Mouse (Mus musculus): Measurements from ENCODE around the gene Yes1. TPM values are rescaled to one million over a fixed set of nuclear protein-coding genes. Genes with fewer than 3 reads are reported as not detected.

Gene Yes1
- polyA plus RNA-seq, 1 experiment from 2014 or later: 37.2 TPM

DNA sequence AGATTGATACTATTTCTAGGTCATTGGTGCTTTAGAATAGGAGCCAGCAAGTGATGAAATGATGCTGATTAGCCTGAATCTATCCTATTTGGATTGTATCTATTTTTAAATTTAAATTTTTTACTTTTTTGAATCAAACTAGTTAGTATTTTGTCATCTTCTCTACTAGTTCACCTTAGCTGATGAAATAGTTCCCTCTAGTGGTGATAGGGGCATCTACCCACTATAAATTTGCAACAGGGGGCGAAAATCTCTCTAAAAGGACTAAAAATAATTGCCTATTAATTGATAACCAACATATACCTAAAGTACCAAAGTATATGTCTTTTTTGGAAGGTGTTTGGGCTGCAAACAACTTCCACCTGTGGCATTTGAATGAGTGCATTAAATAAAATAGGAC, 46.4 kb downstream of the Yes1 start:
- Histone ChIP-seq H3K36me3 (ENCODE audit: control insufficient read depth, insufficient read depth, low read length) (peaks cover 47% of the 10 kb centered on the region), H3K27me3 (replicated peaks; ENCODE audit: control insufficient read depth, insufficient read depth, low read length) (no peaks in the 10 kb centered on the region), H3K4me3 (ENCODE audit: low read depth, low read length) (no peak overlapping the region), H3K9ac (ENCODE audit: low read length) (no peak overlapping the region), H3K27ac (ENCODE audit: low read depth) (no peak overlapping the region), H3K4me1 (replicated peaks; ENCODE audit: control insufficient read depth, insufficient read depth, low read length) (no peaks in the 10 kb centered on the region), H3K4me2 (ENCODE audit: low read length) (no peak overlapping the region), H3K9me3 (ENCODE audit: control insufficient read depth, low read length) (no peaks in the 10 kb centered on the region)
- WGBS: 52% methylated on average over 1 of the region's 1 CpGs
- DNase-seq (ENCODE audit: low spot score) (no peak), ATAC-seq (replicated peaks; ENCODE audit: low FRiP score, low TSS enrichment, low read depth) (no peak)

GRCm38 (mm10) chr5:32682475-32682874, 71.5 kb downstream of the Yes1 start:
- 53% methylated on average over 2 of the region's 2 CpGs for WGBS
- H3K9me3 ChIP-seq (ENCODE audit: control insufficient read depth, low read length): no peaks in the 10 kb centered on the region
- no peak overlapping the region for H3K9ac ChIP-seq (ENCODE audit: low read length)
- H3K36me3 ChIP-seq (ENCODE audit: control insufficient read depth, insufficient read depth, low read length): peaks cover 23% of the 10 kb centered on the region
- H3K4me2 ChIP-seq (ENCODE audit: low read length): no peak overlapping the region
- H3K27ac ChIP-seq (ENCODE audit: low read depth): no peak overlapping the region
- H3K4me1 ChIP-seq (replicated peaks; ENCODE audit: control insufficient read depth, insufficient read depth, low read length): no peaks in the 10 kb centered on the region
- no peaks in the 10 kb centered on the region for H3K27me3 ChIP-seq (replicated peaks; ENCODE audit: control insufficient read depth, insufficient read depth, low read length)
- H3K4me3 ChIP-seq (ENCODE audit: low read depth, low read length): no peak overlapping the region
- DNase-seq (ENCODE audit: low spot score) (no peak), ATAC-seq (replicated peaks; ENCODE audit: low FRiP score, low TSS enrichment, low read depth) (no peak)

DNA sequence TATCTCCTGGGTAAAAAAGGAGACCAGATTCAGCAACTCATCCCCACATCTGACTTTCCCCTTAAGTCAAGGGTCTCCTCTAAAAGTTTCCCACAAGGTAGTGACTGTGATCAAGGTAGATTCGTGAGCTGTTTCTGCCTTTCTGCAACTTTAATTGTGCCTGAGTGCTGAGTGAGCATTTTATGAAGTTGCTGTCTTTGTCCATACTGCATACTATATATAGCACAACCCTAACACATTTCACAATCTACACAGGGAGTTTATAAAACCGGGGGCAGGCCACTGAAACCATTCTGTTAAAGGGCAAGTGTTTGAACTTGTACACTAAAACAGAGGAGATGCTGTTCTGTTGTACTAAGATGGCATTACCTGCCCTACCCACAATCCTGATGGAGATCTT, 82.4 kb downstream of the Yes1 start:
- ATAC-seq (replicated peaks; ENCODE audit: low FRiP score, low TSS enrichment, low read depth) (no peak), DNase-seq (ENCODE audit: low spot score) (no peak)
- H3K4me1 ChIP-seq (replicated peaks; ENCODE audit: control insufficient read depth, insufficient read depth, low read length): no peaks in the 10 kb centered on the region
- H3K27me3 ChIP-seq (replicated peaks; ENCODE audit: control insufficient read depth, insufficient read depth, low read length): no peaks in the 10 kb centered on the region
- 52% methylated on average over 2 of the region's 2 CpGs for WGBS
- no peak overlapping the region for H3K9ac ChIP-seq (ENCODE audit: low read length)
- no peak overlapping the region for H3K27ac ChIP-seq (ENCODE audit: low read depth)
- no peak overlapping the region for H3K4me3 ChIP-seq (ENCODE audit: low read depth, low read length)
- no peaks in the 10 kb centered on the region for H3K9me3 ChIP-seq (ENCODE audit: control insufficient read depth, low read length)
- H3K36me3 ChIP-seq (ENCODE audit: control insufficient read depth, insufficient read depth, low read length): peaks cover under 1% of the 10 kb centered on the region; the same call in 1 of the 2 replicates
- no peak overlapping the region for H3K4me2 ChIP-seq (ENCODE audit: low read length)

- Histone ChIP-seq H3K9ac (ENCODE audit: low read length) (no peak overlapping the region), H3K4me2 (ENCODE audit: low read length) (no peak overlapping the region), H3K36me3 (ENCODE audit: control insufficient read depth, insufficient read depth, low read length) (no peaks in the 10 kb centered on the region), H3K9me3 (ENCODE audit: control insufficient read depth, low read length) (no peaks in the 10 kb centered on the region), H3K27me3 (replicated peaks; ENCODE audit: control insufficient read depth, insufficient read depth, low read length) (no peaks in the 10 kb centered on the region), H3K4me3 (ENCODE audit: low read depth, low read length) (no peak overlapping the region), H3K4me1 (replicated peaks; ENCODE audit: control insufficient read depth, insufficient read depth, low read length) (no peaks in the 10 kb centered on the region), H3K27ac (ENCODE audit: low read depth) (0 out of 2 replicates have a peak overlapping the region, but pooled peaks have one; percentile 16)
- WGBS: 69% methylated on average over 5 of the region's 5 CpGs
- peak; percentile 70; the same call in 1 of the 2 replicates for ATAC-seq (replicated peaks; ENCODE audit: low FRiP score, low TSS enrichment, low read depth)
- DNase-seq (ENCODE audit: low spot score): peak; percentile 54
Observed at GRCm38 (mm10) chr5:32697208-32697867, 86.4 kb downstream of the Yes1 start.

GRCm38 (mm10) chr5:32706226-32706780, 95.3 kb downstream of the Yes1 start:
- Histone ChIP-seq H3K9me3 (ENCODE audit: control insufficient read depth, low read length) (no peaks in the 10 kb centered on the region), H3K4me3 (ENCODE audit: low read depth, low read length) (no peak overlapping the region), H3K36me3 (ENCODE audit: control insufficient read depth, insufficient read depth, low read length) (no peaks in the 10 kb centered on the region), H3K27ac (ENCODE audit: low read depth) (no peak overlapping the region), H3K27me3 (replicated peaks; ENCODE audit: control insufficient read depth, insufficient read depth, low read length) (no peaks in the 10 kb centered on the region), H3K9ac (ENCODE audit: low read length) (no peak overlapping the region), H3K4me2 (ENCODE audit: low read length) (no peak overlapping the region), H3K4me1 (replicated peaks; ENCODE audit: control insufficient read depth, insufficient read depth, low read length) (no peaks in the 10 kb centered on the region)
- WGBS: 65% methylated on average over 2 of the region's 2 CpGs
- no peak for DNase-seq (ENCODE audit: low spot score)
- ATAC-seq (replicated peaks; ENCODE audit: low FRiP score, low TSS enrichment, low read depth): 0 out of 2 replicates have a peak, but pooled peaks have one; percentile 58

- Histone ChIP-seq H3K36me3 (ENCODE audit: control insufficient read depth, insufficient read depth, low read length) (no peaks in the 10 kb centered on the region), H3K27me3 (replicated peaks; ENCODE audit: control insufficient read depth, insufficient read depth, low read length) (no peaks in the 10 kb centered on the region), H3K4me2 (ENCODE audit: low read length) (no peak overlapping the region), H3K27ac (ENCODE audit: low read depth) (no peak overlapping the region), H3K9me3 (ENCODE audit: control insufficient read depth, low read length) (no peaks in the 10 kb centered on the region), H3K9ac (ENCODE audit: low read length) (no peak overlapping the region), H3K4me3 (ENCODE audit: low read depth, low read length) (no peak overlapping the region), H3K4me1 (replicated peaks; ENCODE audit: control insufficient read depth, insufficient read depth, low read length) (no peaks in the 10 kb centered on the region)
- ATAC-seq (replicated peaks; ENCODE audit: low FRiP score, low TSS enrichment, low read depth): no peak
- no peak for DNase-seq (ENCODE audit: low spot score)
- WGBS: 82% methylated on average over 5 of the region's 5 CpGs
Observed at GRCm38 (mm10) chr5:32711485-32711884, 100.5 kb downstream of the Yes1 start.

- peak overlapping the region; percentile 92; the same call in 1 of the 2 replicates for H3K27ac ChIP-seq (ENCODE audit: low read depth)
- peak overlapping the region; percentile 74 for H3K4me2 ChIP-seq (ENCODE audit: low read length)
- DNase-seq (ENCODE audit: low spot score): peak; percentile 49
Observed at GRCm38 (mm10) chr5:32712221-32713041, 101.5 kb downstream of the Yes1 start.

GRCm38 (mm10) chr5:32713042-32713702, 102.2 kb downstream of the Yes1 start:
- no peaks in the 10 kb centered on the region for H3K4me1 ChIP-seq (replicated peaks; ENCODE audit: control insufficient read depth, insufficient read depth, low read length)
- peak overlapping the region; percentile 92 for H3K27ac ChIP-seq (ENCODE audit: low read depth)
- peak overlapping the region; percentile 52 for H3K9ac ChIP-seq (ENCODE audit: low read length)
- ATAC-seq (replicated peaks; ENCODE audit: low FRiP score, low TSS enrichment, low read depth) (no peak; the same call in 1 of the 2 replicates), DNase-seq (ENCODE audit: low spot score) (no peak)
- 25% methylated on average over 2 of the region's 2 CpGs for WGBS
- H3K27me3 ChIP-seq (replicated peaks; ENCODE audit: control insufficient read depth, insufficient read depth, low read length): no peaks in the 10 kb centered on the region
- H3K4me3 ChIP-seq (ENCODE audit: low read depth, low read length): peak overlapping the region; percentile 57
- no peaks in the 10 kb centered on the region for H3K9me3 ChIP-seq (ENCODE audit: control insufficient read depth, low read length)
- peak overlapping the region; percentile 74 for H3K4me2 ChIP-seq (ENCODE audit: low read length)
- H3K36me3 ChIP-seq (ENCODE audit: control insufficient read depth, insufficient read depth, low read length): no peaks in the 10 kb centered on the region

More at GRCm38 (mm10) chr5:32712221-32713041, 101.5 kb downstream of the Yes1 start:
- H3K36me3 ChIP-seq (ENCODE audit: control insufficient read depth, insufficient read depth, low read length): no peaks in the 10 kb centered on the region
- 61% methylated on average over 4 of the region's 4 CpGs for whole genome bisulfite sequencing
- H3K4me1 ChIP-seq (replicated peaks; ENCODE audit: control insufficient read depth, insufficient read depth, low read length): no peaks in the 10 kb centered on the region
- no peaks in the 10 kb centered on the region for H3K27me3 ChIP-seq (replicated peaks; ENCODE audit: control insufficient read depth, insufficient read depth, low read length)
- ATAC-seq (replicated peaks; ENCODE audit: low FRiP score, low TSS enrichment, low read depth): no peak
- H3K9me3 ChIP-seq (ENCODE audit: control insufficient read depth, low read length): no peaks in the 10 kb centered on the region
- H3K9ac ChIP-seq (ENCODE audit: low read length): peak overlapping the region; percentile 52; the same call in 1 of the 2 replicates
- peak overlapping the region; percentile 57; the same call in 1 of the 2 replicates for H3K4me3 ChIP-seq (ENCODE audit: low read depth, low read length)
